Mouse (Mus musculus) hindbrain, embryonic 11.5 days (tissue): ENCODE measurements around the gene Prss45. TPM values are rescaled to one million over a fixed set of nuclear protein-coding genes. Genes with fewer than 3 reads are reported as not detected.

ENCODE experiments used
- ATAC-seq: fragments of 200-750 bp; cut with Nextera tagmentation; 2 replicates; pipeline ENCODE4 v1.8.0; 2017; ENCODE audit warnings: mild to moderate bottlenecking, moderate TSS enrichment, moderate library complexity; ENCODE audit not compliant: low FRiP score
- DNase-seq: peaks from one replicate; pipeline ENCODE4 v3.0.0-alpha.2; 2015; ENCODE audit warnings: low spot score
- H3K27ac ChIP-seq: fragments of 300-500 bp; sonication (generic); 2 replicates; pipeline ENCODE4 v1.5.1; 2014; ENCODE audit warnings: mild to moderate bottlenecking, low read depth, low read length
- H3K27me3 ChIP-seq: fragments of 300-500 bp; sonication (generic); 2 replicates; pipeline ENCODE4 v1.6.1; 2014; ENCODE audit warnings: mild to moderate bottlenecking, low read length, moderate library complexity, mixed read lengths; ENCODE audit not compliant: control insufficient read depth, insufficient read depth
- H3K36me3 ChIP-seq: fragments of 300-500 bp; sonication (generic); 2 replicates; pipeline ENCODE4 v1.6.1; 2014; ENCODE audit warnings: mild to moderate bottlenecking, low read length, moderate library complexity, mixed read lengths; ENCODE audit not compliant: control insufficient read depth, insufficient read depth
- H3K4me1 ChIP-seq: fragments of 300-500 bp; sonication (generic); replicated peaks from 2 replicates; pipeline ENCODE4 v1.6.1; 2014; ENCODE audit warnings: low read length, mixed read lengths; ENCODE audit not compliant: control insufficient read depth, insufficient read depth
- H3K4me2 ChIP-seq: fragments of 300-500 bp; sonication (generic); replicated peaks from 2 replicates; pipeline ENCODE4 v1.6.1; 2014; ENCODE audit warnings: mild to moderate bottlenecking, low read depth, low read length
- H3K4me3 ChIP-seq: fragments of 300-500 bp; sonication (generic); 2 replicates; pipeline ENCODE4 v1.5.1; 2014; ENCODE audit warnings: low read depth, low read length
- H3K9ac ChIP-seq: fragments of 300-500 bp; sonication (generic); 2 replicates; pipeline ENCODE4 v1.6.1; 2014; ENCODE audit warnings: low read depth, low read length
- H3K9me3 ChIP-seq: fragments of 300-500 bp; sonication (generic); 2 replicates; pipeline ENCODE4 v1.6.1; 2016; ENCODE audit warnings: low read length; ENCODE audit not compliant: control insufficient read depth
- WGBS: fragments of 180-500 bp; shearing (Covaris S2); extraction: QIAGEN DNeasy Blood & Tissue Kit; methylation state at CpG from one replicate; pipeline ENCODE4 v1.1.7; 2014; 5-methylcytosine and 5-hydroxymethylcytosine counted together
- polyA plus RNA-seq: library from polyadenylated mRNA; unstranded; fragments of >200 nt; fragmentation: Nextera tagmentation; extraction: Ambion mirVana; gene quantifications from 2 replicates; pipeline ENCODE4 v1.2.1, GENCODE M21; 2014

Prss45 gene
- polyA plus RNA-seq, 1 experiment from 2014 or later: not detected

DNA sequence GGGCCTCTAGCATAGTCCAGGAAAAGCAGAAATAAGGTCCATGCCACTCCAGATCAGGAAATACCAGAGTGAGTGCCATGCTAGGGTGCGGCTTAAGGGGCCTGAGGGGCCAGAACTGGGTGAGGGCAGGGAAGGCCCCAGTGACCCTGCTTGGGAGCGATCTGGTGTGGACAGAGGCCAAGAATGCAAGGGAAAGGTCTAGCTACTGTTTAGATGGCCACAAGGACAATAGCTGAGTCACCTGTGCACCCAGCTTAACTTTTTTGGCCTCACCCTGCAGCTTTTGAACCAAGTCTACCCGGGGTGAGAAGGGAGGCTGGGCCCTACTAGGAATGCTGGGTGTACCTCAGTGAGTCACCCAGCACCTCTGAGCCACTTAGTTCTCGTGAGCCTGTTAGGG, 46.4 kb downstream of the Prss45 start:
- no peak for DNase-seq
- no peak for ATAC-seq
- H3K36me3 ChIP-seq: no peaks in the 10 kb centered on the region
- no peaks in the 10 kb centered on the region for H3K9me3 ChIP-seq
- peaks cover 6% of the 10 kb centered on the region for H3K4me1 ChIP-seq
- WGBS: 70% methylated on average over 4 of the region's 4 CpGs
- H3K4me2 ChIP-seq: peak overlapping the region; percentile 83; the same call in 1 of the 2 replicates
- peak overlapping the region; percentile 48 for H3K4me3 ChIP-seq
- no peak overlapping the region for H3K9ac ChIP-seq
- peaks cover 34% of the 10 kb centered on the region for H3K27me3 ChIP-seq
- H3K27ac ChIP-seq: no peak overlapping the region

DNA sequence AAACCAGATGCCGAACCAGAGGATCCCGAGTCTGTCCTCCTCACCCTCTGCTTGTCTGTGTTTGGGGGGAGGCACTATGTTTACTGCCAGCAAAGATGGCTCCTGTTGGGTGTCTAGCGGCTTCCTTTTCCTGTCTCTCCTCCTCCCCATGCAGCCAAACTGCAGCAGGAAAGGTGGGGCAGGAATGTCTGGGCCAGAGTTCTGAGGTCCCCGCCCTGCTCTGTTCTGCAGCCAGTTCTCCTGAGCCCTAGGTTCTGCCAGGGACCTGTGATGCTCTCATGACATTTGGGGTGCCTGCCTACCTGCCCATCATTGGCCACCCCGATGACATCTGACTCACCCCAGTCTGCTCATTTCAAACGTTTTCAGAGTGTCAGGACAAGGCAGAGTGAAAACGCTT, 47.6 kb downstream of the Prss45 start:
- 76% methylated on average over 7 of the region's 7 CpGs for WGBS

DNA sequence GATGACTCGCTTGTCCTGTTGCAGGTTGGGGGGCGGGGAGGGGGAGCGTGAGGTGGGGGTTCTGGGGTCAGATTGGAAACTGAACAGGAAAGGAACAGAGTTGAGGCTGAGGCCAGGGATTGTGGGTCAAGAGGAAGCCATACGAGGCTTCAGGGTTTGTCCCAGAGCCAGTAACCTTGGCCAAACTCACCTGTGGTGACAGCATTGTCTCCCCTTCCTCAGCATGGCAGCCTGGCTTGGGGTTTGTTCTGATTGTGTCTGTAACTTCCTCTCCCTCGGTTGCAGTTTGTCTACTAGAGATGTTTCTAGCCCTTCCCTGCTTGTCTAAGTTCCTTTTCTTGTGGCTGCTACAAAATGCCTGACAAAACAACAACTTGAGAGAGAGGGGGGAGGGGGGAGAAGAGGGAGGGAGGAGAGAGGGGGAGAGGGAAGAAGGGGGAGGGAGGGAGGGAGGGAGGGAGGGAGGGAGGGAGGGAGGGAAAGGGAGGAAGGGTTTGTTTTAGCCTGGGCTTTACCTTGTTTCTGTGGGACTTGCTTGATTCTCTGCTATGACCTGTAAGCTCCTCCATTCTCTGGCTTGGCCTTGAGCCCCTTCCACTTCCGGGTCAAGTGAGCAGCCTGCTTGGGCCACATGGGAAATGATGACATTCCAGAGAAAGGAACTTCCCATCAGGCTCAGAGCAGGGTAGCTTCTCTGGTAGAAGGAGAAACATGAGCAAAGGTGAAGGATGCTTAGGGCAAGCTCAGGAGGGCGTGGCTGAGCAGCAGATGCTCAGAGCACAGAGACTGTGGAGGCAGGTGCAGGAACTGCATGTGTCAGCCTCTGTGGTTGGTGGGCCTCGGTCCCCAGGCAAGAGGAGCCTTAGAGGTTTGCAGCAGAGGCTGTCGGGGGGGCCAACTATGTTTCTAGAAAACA, 53.3 kb downstream of the Prss45 start:
- no peak for DNase-seq
- H3K9me3 ChIP-seq: no peaks in the 10 kb centered on the region
- ATAC-seq: no peak
- no peak overlapping the region for H3K27ac ChIP-seq
- H3K27me3 ChIP-seq: no peaks in the 10 kb centered on the region
- H3K4me1 ChIP-seq: no peaks in the 10 kb centered on the region
- WGBS: 73% methylated on average over 9 of the region's 9 CpGs
- H3K9ac ChIP-seq: no peak overlapping the region
- no peaks in the 10 kb centered on the region for H3K36me3 ChIP-seq
- H3K4me2 ChIP-seq: no peak overlapping the region
- H3K4me3 ChIP-seq: no peak overlapping the region

More for the DNA sequence above, 47.6 kb downstream of the Prss45 start:
- no peaks in the 10 kb centered on the region for H3K36me3 ChIP-seq
- no peaks in the 10 kb centered on the region for H3K9me3 ChIP-seq
- no peak overlapping the region for H3K27ac ChIP-seq
- H3K4me1 ChIP-seq: peaks cover 6% of the 10 kb centered on the region
- no peak overlapping the region for H3K4me3 ChIP-seq
- DNase-seq (no peak), ATAC-seq (no peak)
- H3K4me2 ChIP-seq: no peak overlapping the region
- H3K9ac ChIP-seq: no peak overlapping the region
- H3K27me3 ChIP-seq: peaks cover 34% of the 10 kb centered on the region

DNA sequence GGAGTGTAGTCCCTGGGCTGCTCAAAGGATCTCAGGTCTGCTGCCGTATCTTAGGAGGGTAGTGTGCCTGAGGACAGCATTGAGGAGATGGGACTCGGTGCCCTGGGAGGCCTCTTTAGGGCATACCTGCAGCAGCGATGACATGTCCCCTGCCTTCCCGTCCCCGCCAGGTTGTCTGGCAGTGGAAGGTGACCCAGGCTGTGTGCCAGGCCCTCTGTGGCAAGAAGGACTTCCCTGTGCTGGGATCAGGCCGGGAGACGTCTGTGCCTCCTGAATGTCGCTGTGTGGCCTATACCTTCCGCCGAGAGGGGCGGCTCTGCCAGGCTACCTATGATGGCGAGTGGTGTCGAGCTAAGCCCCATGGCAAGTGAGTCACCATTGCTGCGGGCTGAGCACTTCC, 54.5 kb downstream of the Prss45 start:
- Histone ChIP-seq H3K4me1 (no peaks in the 10 kb centered on the region), H3K4me2 (no peak overlapping the region), H3K27me3 (no peaks in the 10 kb centered on the region), H3K9me3 (no peaks in the 10 kb centered on the region), H3K9ac (no peak overlapping the region), H3K27ac (no peak overlapping the region), H3K4me3 (no peak overlapping the region), H3K36me3 (no peaks in the 10 kb centered on the region)
- DNase-seq (no peak), ATAC-seq (no peak)
- WGBS: 94% methylated on average over 14 of the region's 14 CpGs

DNA sequence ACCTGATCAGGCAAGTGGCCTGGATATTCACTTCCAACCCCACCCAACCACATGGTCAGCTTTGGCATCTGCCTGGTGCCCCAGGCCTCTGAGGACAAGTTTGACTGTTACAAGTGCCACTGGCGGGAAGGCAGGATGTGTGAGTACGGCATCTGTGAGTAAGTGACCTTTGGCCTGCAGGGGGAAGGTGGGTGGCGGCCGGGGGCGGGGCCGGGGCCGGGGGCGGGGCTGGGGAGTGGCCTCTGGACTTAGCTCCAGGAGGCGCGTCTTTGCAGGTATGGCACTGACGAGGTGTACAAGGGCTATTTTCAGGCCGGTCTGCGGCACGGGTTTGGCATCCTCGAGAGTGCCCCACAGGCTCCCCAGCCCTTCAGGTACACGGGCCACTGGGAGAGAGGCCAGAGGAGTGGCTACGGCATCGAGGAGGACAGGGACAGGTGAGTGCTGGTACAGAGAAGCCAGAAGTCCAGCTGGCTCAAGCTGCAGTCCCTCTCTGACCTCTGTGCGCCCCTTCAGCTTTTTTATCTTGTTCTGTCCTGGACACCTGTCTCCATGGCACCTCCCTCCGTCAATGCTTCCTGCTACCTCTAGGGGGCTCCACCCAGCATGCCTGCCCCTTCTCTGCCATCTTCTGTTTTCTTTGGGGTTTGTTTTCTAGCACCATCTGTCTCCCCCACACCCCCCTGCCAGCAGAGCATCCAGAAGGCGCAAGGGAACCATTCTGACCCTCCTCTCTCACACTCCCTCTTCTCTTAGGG, 55.8 kb downstream of the Prss45 start:
- Histone ChIP-seq H3K4me2 (no peak overlapping the region), H3K9ac (no peak overlapping the region), H3K36me3 (no peaks in the 10 kb centered on the region), H3K9me3 (no peaks in the 10 kb centered on the region), H3K27me3 (no peaks in the 10 kb centered on the region), H3K27ac (no peak overlapping the region), H3K4me3 (no peak overlapping the region), H3K4me1 (no peaks in the 10 kb centered on the region)
- WGBS: 17% methylated on average over 21 of the region's 21 CpGs
- DNase-seq (no peak), ATAC-seq (no peak)

Other genes with a start within 250 kb of the Prss45 start
- 21.9 and 22.0 TPM in 2 replicates for gene Nradd, start 210.1 kb upstream of the Prss45 start, polyA plus RNA-seq
- 1.9 and 2.4 TPM in 2 replicates for gene Nbeal2, start 180.4 kb upstream of the Prss45 start, polyA plus RNA-seq
- 141 and 145 TPM in 2 replicates for gene Ccdc12, start 178.1 kb upstream of the Prss45 start, polyA plus RNA-seq
- 0.42 and 0.73 TPM in 2 replicates for gene Myl3, start 92.7 kb upstream of the Prss45 start, polyA plus RNA-seq
- 21.9 and 23.9 TPM in 2 replicates for gene Pth1r, start 87.4 kb upstream of the Prss45 start, polyA plus RNA-seq
- not detected in 2 replicates for gene Prss42, start 36.4 kb upstream of the Prss45 start, polyA plus RNA-seq
- not detected in 2 replicates for gene Prss44, start 20.6 kb upstream of the Prss45 start, polyA plus RNA-seq
- gene Prss43, start 7.9 kb upstream of the Prss45 start, polyA plus RNA-seq: not detected in 2 replicates
- not detected in 2 replicates for gene Prss46, start 9.9 kb downstream of the Prss45 start, polyA plus RNA-seq
- gene Prss50, start 23.4 kb downstream of the Prss45 start, polyA plus RNA-seq: 0.14 and 0.31 TPM in 2 replicates
- 1.0 and 1.1 TPM in 2 replicates for gene Als2cl, start 45.3 kb downstream of the Prss45 start, polyA plus RNA-seq
- 0.18 and 0.34 TPM in 2 replicates for gene Tmie, start 45.5 kb downstream of the Prss45 start, polyA plus RNA-seq
- gene Fam240a, start 82.3 kb downstream of the Prss45 start, polyA plus RNA-seq: not detected in 2 replicates
- not detected in 2 replicates for gene Tdgf1, start 111.6 kb downstream of the Prss45 start, polyA plus RNA-seq
- 0.06 and 0.21 TPM in 2 replicates for gene Lrrc2, start 117.0 kb downstream of the Prss45 start, polyA plus RNA-seq
- gene Rtp3, start 156.0 kb downstream of the Prss45 start, polyA plus RNA-seq: 0.21 TPM in 1 of 2 replicates, not detected in the other
- 0.95 TPM in 1 of 2 replicates, not detected in the other for gene Ltf, start 184.7 kb downstream of the Prss45 start, polyA plus RNA-seq
- gene Ccrl2, start 222.9 kb downstream of the Prss45 start, polyA plus RNA-seq: 0.68 and 1.7 TPM in 2 replicates